Mouse (Mus musculus) testis, adult 2 months (tissue): ENCODE measurements around the gene Masp1.

ENCODE experiments used
- CTCF ChIP-seq: fragments of 200-500 bp; IDR thresholded peaks from 2 replicates; pipeline ENCODE4 v1.5.1; 2012; ENCODE audit warnings: low read depth, mild to moderate bottlenecking, inconsistent platforms, low read length, moderate library complexity; ENCODE audit not compliant: control insufficient read depth, insufficient read depth, insufficient replicate concordance
- POLR2A ChIP-seq: fragments of 200-500 bp; IDR thresholded peaks from 2 replicates; pipeline ENCODE4 v1.6.1; 2012; ENCODE audit warnings: low read depth, mild to moderate bottlenecking, inconsistent platforms, low read length, moderate library complexity; ENCODE audit not compliant: control insufficient read depth

- no peak for TF ChIP-seq CTCF
- TF ChIP-seq POLR2A: no peak
Observed at GRCm38 (mm10) chr16:23521092-23521491, 477 bp upstream of the Masp1 start.
